Mouse (Mus musculus) duodenum, adult 2 months (tissue): ENCODE data around the gene Olfr1391. TPM values are rescaled to one million over a fixed set of nuclear protein-coding genes. Genes with fewer than 3 reads are reported as not detected.

Source experiments
- polyA plus RNA-seq: library from polyadenylated mRNA; depleted of rRNA; stranded (reverse); fragments of >200 nt; gene quantifications from 2 replicates; pipeline ENCODE4 v1.2.3, GENCODE M21; 2012; ENCODE audit warnings: low replicate concordance; rRNA removed

Olfr1391 gene
- not detected in 2 replicates for polyA plus RNA-seq

GRCm38 (mm10) chr11:49322442-49322841, at the start of gene Olfr1391:
Gene Olfr1391 (plus strand): TSS chr11:49322742.

GRCm38 (mm10) chr11:49278222-49278621, 44.3 kb upstream of the Olfr1391 start, which contains the start of gene Olfr1393:
Gene Olfr1393 (plus strand): TSS chr11:49278304.

GRCm38 (mm10) chr11:49284982-49285381, 37.6 kb upstream of the Olfr1391 start, which contains the start of gene Olfr1392:
Gene Olfr1392 (plus strand): TSS chr11:49285282.

GRCm38 (mm10) chr11:49304441-49304840, 18.1 kb upstream of the Olfr1391 start, which contains the start of gene Olfr10:
Gene Olfr10 (plus strand): TSS chr11:49304741.

GRCm38 (mm10) chr11:49334888-49335287, 12.3 kb downstream of the Olfr1391 start, which contains the start of gene Olfr1390:
Gene Olfr1390 (plus strand): TSS chr11:49335188.

Other genes with a start within 250 kb of the Olfr1391 start
- gene Ifi47, start 246.2 kb upstream of the Olfr1391 start, polyA plus RNA-seq, result 2.2 and 5.1 TPM in 2 replicates
- not detected in 2 replicates for gene Olfr1396, start 207.9 kb upstream of the Olfr1391 start, polyA plus RNA-seq
- gene Olfr1395, start 180.5 kb upstream of the Olfr1391 start, polyA plus RNA-seq, result not detected in 2 replicates
- gene Olfr1394, start 168.4 kb upstream of the Olfr1391 start, polyA plus RNA-seq, result not detected in 2 replicates
- 1.8 and 1.9 TPM in 2 replicates for gene Btnl9, start 135.6 kb upstream of the Olfr1391 start, polyA plus RNA-seq
- gene Zfp62, start 119.5 kb upstream of the Olfr1391 start, polyA plus RNA-seq, result 0.33 and 0.69 TPM in 2 replicates
- 123 and 188 TPM in 2 replicates for gene Mgat1, start 78.6 kb upstream of the Olfr1391 start, polyA plus RNA-seq
- 0.27 TPM in 1 of 2 replicates, not detected in the other for gene Olfr1393, start 44.4 kb upstream of the Olfr1391 start, polyA plus RNA-seq
- 0.05 TPM in 1 of 2 replicates, not detected in the other for gene Olfr1392, start 37.5 kb upstream of the Olfr1391 start, polyA plus RNA-seq
- gene Olfr10, start 18.0 kb upstream of the Olfr1391 start, polyA plus RNA-seq, result not detected in 2 replicates
- gene Olfr1390, start 12.4 kb downstream of the Olfr1391 start, polyA plus RNA-seq, result not detected in 2 replicates
- not detected in 2 replicates for gene Olfr1389, start 100.3 kb downstream of the Olfr1391 start, polyA plus RNA-seq
- not detected in 2 replicates for gene Olfr1388, start 113.9 kb downstream of the Olfr1391 start, polyA plus RNA-seq
- gene Olfr1387, start 132.6 kb downstream of the Olfr1391 start, polyA plus RNA-seq, result not detected in 2 replicates
- not detected in 2 replicates for gene Olfr1386, start 142.3 kb downstream of the Olfr1391 start, polyA plus RNA-seq
- not detected in 2 replicates for gene Olfr1385, start 166.3 kb downstream of the Olfr1391 start, polyA plus RNA-seq
- not detected in 2 replicates for gene Olfr1384, start 184.0 kb downstream of the Olfr1391 start, polyA plus RNA-seq
- not detected in 2 replicates for gene Olfr1383, start 196.9 kb downstream of the Olfr1391 start, polyA plus RNA-seq
- not detected in 2 replicates for gene Olfr1382, start 205.5 kb downstream of the Olfr1391 start, polyA plus RNA-seq
- gene Olfr1381, start 220.7 kb downstream of the Olfr1391 start, polyA plus RNA-seq, result not detected in 2 replicates
- not detected in 2 replicates for gene Olfr1380, start 234.1 kb downstream of the Olfr1391 start, polyA plus RNA-seq